Mouse (Mus musculus): Measurements from ENCODE around the gene Entpd7.

- TF ChIP-seq CTCF (IDR thresholded peaks at IDR 0.05; ENCODE audit: low read depth) (no peak), EP300 (IDR thresholded peaks at IDR 0.05; ENCODE audit: low read depth) (no peak)
Measured at GRCm38 (mm10) chr19:43754237-43754636, 64.8 kb downstream of the Entpd7 start.

Data from heart, postnatal 0 days (tissue).